Mouse (Mus musculus): ENCODE measurements around the gene Tnfsf10. TPM values are rescaled to one million over a fixed set of nuclear protein-coding genes. Genes with fewer than 3 reads are reported as not detected.
A peak's percentile ranks its signal among the peaks of the same experiment; 100 is the strongest.
"Not testable (repeated sequence)": the region's sequence is repeated elsewhere in the genome, so short reads cannot be mapped to it uniquely, and the experiment has no call there.

Gene Tnfsf10
- total and polyA plus RNA-seq, 2 experiments, result 2.2 to 5.0 TPM

- no peaks in the 10 kb centered on the region for H3K79me2 ChIP-seq (ENCODE audit: control insufficient read depth, insufficient read depth, low read length)
- no peak overlapping the region for H3K4me3 ChIP-seq (ENCODE audit: insufficient read depth, low read depth, low read length)
- WGBS, result 31% methylated on average over 7 of the region's 7 CpGs
- peak overlapping the region; percentile 49 for H3K9ac ChIP-seq (ENCODE audit: low read depth, low read length)
- no peak for TF ChIP-seq POLR2A (IDR thresholded peaks at IDR 0.05; ENCODE audit: extremely low read depth, insufficient read depth, low read length)
- TF ChIP-seq CTCF (IDR thresholded peaks at IDR 0.05; ENCODE audit: low read depth, low read length), result no peak
- DNase-seq (ENCODE audit: extremely low read depth, low read depth, low spot score), result peak; percentile 37
- peak overlapping the region; percentile 57 for H3K27ac ChIP-seq (replicated peaks; ENCODE audit: insufficient read depth, low read depth, low read length)
- no peaks in the 10 kb centered on the region for H3K36me3 ChIP-seq (ENCODE audit: control insufficient read depth, insufficient read depth, low read length)
- H3K4me1 ChIP-seq (ENCODE audit: control insufficient read depth, insufficient read depth, low read length), result peaks cover 16% of the 10 kb centered on the region
- H3K27me3 ChIP-seq (ENCODE audit: control insufficient read depth, insufficient read depth, low read length), result no peaks in the 10 kb centered on the region
Measured at GRCm38 (mm10) chr3:27272926-27273745, 43.7 kb upstream of the Tnfsf10 start.

- H3K4me1 ChIP-seq (ENCODE audit: control insufficient read depth, insufficient read depth, low read length); H3K36me3 ChIP-seq (ENCODE audit: control insufficient read depth, insufficient read depth, low read length); H3K27ac ChIP-seq (replicated peaks; ENCODE audit: insufficient read depth, low read depth, low read length); H3K9ac ChIP-seq (ENCODE audit: low read depth, low read length); DNase-seq (ENCODE audit: extremely low read depth, low read depth, low spot score); H3K27me3 ChIP-seq (ENCODE audit: control insufficient read depth, insufficient read depth, low read length); H3K79me2 ChIP-seq (ENCODE audit: control insufficient read depth, insufficient read depth, low read length); H3K4me3 ChIP-seq (ENCODE audit: insufficient read depth, low read depth, low read length): not testable (repeated sequence)
- 97% methylated on average over 14 of the region's 14 CpGs for WGBS
Measured at GRCm38 (mm10) chr3:27279286-27279925, 37.4 kb upstream of the Tnfsf10 start.

- no peaks in the 10 kb centered on the region for H3K36me3 ChIP-seq (ENCODE audit: control insufficient read depth, insufficient read depth, low read length)
- DNase-seq (ENCODE audit: extremely low read depth, low read depth, low spot score), result peak; percentile 26
- no peaks in the 10 kb centered on the region for H3K27me3 ChIP-seq (ENCODE audit: control insufficient read depth, insufficient read depth, low read length)
- peaks cover 2% of the 10 kb centered on the region; the same call in 1 of the 2 replicates for H3K4me1 ChIP-seq (ENCODE audit: control insufficient read depth, insufficient read depth, low read length)
- no peak overlapping the region for H3K4me3 ChIP-seq (ENCODE audit: insufficient read depth, low read depth, low read length)
- TF ChIP-seq CTCF (IDR thresholded peaks at IDR 0.05; ENCODE audit: low read depth, low read length), result no peak
- TF ChIP-seq POLR2A (IDR thresholded peaks at IDR 0.05; ENCODE audit: extremely low read depth, insufficient read depth, low read length), result no peak
- H3K79me2 ChIP-seq (ENCODE audit: control insufficient read depth, insufficient read depth, low read length), result no peaks in the 10 kb centered on the region
- peak overlapping the region; percentile 23 for H3K27ac ChIP-seq (replicated peaks; ENCODE audit: insufficient read depth, low read depth, low read length)
- WGBS, result 46% methylated on average over 11 of the region's 11 CpGs
- no peak overlapping the region for H3K9ac ChIP-seq (ENCODE audit: low read depth, low read length)
Measured at GRCm38 (mm10) chr3:27280280-27280749, 36.5 kb upstream of the Tnfsf10 start.

GRCm38 (mm10) chr3:27283071-27283713 is 33.6 kb upstream of the Tnfsf10 start:
- Histone ChIP-seq H3K27me3 (ENCODE audit: control insufficient read depth, insufficient read depth, low read length) (no peaks in the 10 kb centered on the region), H3K9ac (ENCODE audit: low read depth, low read length) (peak overlapping the region; percentile 33; the same call in 1 of the 2 replicates), H3K4me1 (ENCODE audit: control insufficient read depth, insufficient read depth, low read length) (peaks cover 2% of the 10 kb centered on the region; the same call in 1 of the 2 replicates), H3K79me2 (ENCODE audit: control insufficient read depth, insufficient read depth, low read length) (no peaks in the 10 kb centered on the region), H3K27ac (replicated peaks; ENCODE audit: insufficient read depth, low read depth, low read length) (no peak overlapping the region; the same call in 1 of the 2 replicates), H3K4me3 (ENCODE audit: insufficient read depth, low read depth, low read length) (peak overlapping the region; percentile 30; the same call in 1 of the 2 replicates), H3K36me3 (ENCODE audit: control insufficient read depth, insufficient read depth, low read length) (no peaks in the 10 kb centered on the region)
- WGBS, result 12% methylated on average over 27 of the region's 27 CpGs
- TF ChIP-seq POLR2A (IDR thresholded peaks at IDR 0.05; ENCODE audit: extremely low read depth, insufficient read depth, low read length) (no peak), CTCF (IDR thresholded peaks at IDR 0.05; ENCODE audit: low read depth, low read length) (no peak)
- DNase-seq (ENCODE audit: extremely low read depth, low read depth, low spot score), result peak; percentile 79

GRCm38 (mm10) chr3:27283796-27284195 is 33.0 kb upstream of the Tnfsf10 start:
- Histone ChIP-seq H3K27me3 (ENCODE audit: control insufficient read depth, insufficient read depth, low read length) (no peaks in the 10 kb centered on the region), H3K9ac (ENCODE audit: low read depth, low read length) (no peak overlapping the region), H3K27ac (replicated peaks; ENCODE audit: insufficient read depth, low read depth, low read length) (no peak overlapping the region), H3K4me3 (ENCODE audit: insufficient read depth, low read depth, low read length) (no peak overlapping the region), H3K4me1 (ENCODE audit: control insufficient read depth, insufficient read depth, low read length) (peaks cover 4% of the 10 kb centered on the region; the same call in 1 of the 2 replicates), H3K79me2 (ENCODE audit: control insufficient read depth, insufficient read depth, low read length) (no peaks in the 10 kb centered on the region), H3K36me3 (ENCODE audit: control insufficient read depth, insufficient read depth, low read length) (no peaks in the 10 kb centered on the region)
- WGBS, result 63% methylated on average over 7 of the region's 7 CpGs
- TF ChIP-seq POLR2A (IDR thresholded peaks at IDR 0.05; ENCODE audit: extremely low read depth, insufficient read depth, low read length) (no peak), CTCF (IDR thresholded peaks at IDR 0.05; ENCODE audit: low read depth, low read length) (no peak)
- no peak for DNase-seq (ENCODE audit: extremely low read depth, low read depth, low spot score)

Measured in liver, adult 2 months (tissue).